Mouse (Mus musculus) mouse trophoblast stem cell (cell line): ENCODE data around the gene Sorcs1.

Experiments used
- in situ Hi-C, 2 experiments: fragments of 300-500 bp; cut with MseI, MboI; formaldehyde crosslinking; loops; 2 replicates in 1 of 2; 3 replicates in 1 of 2; pipeline ENCODE4 v1.15.1; 2025

The Sorcs1 gene

GRCm38 (mm10) chr19:50214466-50215228, 463.8 kb downstream of the Sorcs1 start:
- in situ Hi-C loops, result no loop called here

DNA sequence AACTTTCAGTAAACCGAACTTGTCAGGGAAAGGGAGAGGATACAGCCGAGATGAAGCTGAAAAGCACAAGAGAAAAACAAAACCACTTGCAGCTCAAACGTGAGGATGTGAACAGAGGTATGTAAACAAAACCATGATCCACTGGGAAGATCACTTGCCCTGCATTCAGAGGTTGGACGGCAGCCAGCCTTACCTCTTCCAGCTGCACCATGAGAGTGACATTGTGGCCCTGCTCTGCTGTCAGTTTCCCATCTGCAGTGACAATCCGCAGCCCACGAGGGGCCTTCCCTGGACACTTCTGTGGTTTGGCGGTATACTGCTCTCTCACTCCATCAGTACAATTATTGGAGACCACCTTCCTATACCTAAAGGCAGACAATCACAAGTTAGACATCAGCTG, 468.0 kb downstream of the Sorcs1 start:
- in situ Hi-C loops, result no loop called here

DNA sequence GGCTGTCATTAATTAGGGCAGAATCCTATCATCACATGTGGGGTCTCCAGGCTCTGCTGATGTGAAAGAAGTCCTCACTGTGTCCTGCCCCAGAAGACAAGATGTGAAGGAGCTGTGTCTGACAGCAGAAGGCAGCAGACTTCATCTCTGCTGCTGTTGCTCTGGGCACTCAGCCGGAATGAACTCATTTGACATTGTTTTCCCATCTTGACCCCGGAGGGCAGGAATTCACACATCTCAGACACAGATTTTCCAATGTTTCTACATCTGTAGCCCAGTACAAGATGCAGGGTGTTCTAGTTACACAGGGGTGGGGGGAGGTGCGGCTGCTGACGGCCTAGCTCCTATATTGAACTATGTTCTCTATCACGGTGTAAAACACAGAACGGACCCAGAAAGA, 474.1 kb downstream of the Sorcs1 start:
- in situ Hi-C loops, result no loop called here

GRCm38 (mm10) chr19:50196592-50196991, 481.9 kb downstream of the Sorcs1 start:
- in situ Hi-C loops, result no loop called here

- in situ Hi-C loops, result no loop called here
These were observed 492.4 kb downstream of the Sorcs1 start for GRCm38 (mm10) chr19:50185769-50186715.

DNA sequence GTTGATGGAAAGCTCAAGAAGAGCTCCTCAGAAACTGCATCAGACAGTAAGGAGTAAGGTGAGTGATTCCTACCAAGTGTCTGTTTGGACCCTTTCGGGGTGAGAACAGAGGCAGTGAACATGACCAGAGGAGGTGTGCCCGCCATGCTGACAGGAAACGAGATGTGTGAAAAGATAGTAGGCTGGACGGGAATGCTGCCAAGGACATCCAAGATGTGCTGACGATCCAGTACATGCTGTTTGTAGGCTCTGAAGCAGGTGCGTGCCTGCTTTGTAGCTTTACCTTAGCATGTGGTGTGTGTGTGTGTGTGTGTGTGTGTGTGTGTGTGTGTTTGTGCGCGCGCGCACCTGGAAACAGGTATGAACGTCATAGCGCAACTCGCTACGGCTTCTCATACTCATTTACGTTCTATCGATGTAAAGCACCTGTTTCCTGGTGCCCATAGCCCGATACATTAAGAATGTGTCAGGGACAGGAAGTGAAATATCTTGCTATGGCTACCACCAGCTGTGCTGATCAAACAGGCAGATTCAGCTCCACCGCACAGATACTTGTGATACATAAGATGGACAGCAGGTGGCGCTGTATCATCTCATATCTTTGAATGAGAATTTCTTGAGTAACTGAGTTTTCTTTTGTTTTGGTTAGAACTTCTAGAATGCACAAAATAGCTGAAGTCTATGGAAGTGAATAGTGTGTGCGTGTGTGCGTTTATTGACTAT, 493.4 kb downstream of the Sorcs1 start:
- in situ Hi-C loops, result no loop called here

DNA sequence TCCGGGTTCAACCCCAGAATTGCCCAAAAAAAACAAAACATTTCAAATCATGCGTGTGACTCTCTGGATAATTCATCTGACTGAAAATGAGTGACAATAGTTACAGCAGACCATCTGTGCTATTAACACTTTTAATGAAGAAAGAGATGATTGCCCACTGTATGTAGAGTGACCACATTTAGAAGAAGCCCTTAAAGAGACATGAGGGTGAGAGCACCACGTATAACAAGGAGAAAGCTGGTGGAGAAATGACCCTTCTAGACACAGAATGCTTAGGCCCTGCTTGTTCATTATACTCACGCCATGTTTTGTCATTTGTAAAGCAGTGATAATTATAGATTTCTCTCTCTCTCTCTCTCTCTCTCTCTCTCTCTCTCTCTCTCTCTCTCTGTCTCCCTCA, 499.6 kb downstream of the Sorcs1 start:
- in situ Hi-C loops, result no loop called here

GRCm38 (mm10) chr19:50178151-50178550, 500.3 kb downstream of the Sorcs1 start:
- in situ Hi-C loops, result no loop called here

GRCm38 (mm10) chr19:50171849-50172248, 506.6 kb downstream of the Sorcs1 start:
- in situ Hi-C loops, result no loop called here

DNA sequence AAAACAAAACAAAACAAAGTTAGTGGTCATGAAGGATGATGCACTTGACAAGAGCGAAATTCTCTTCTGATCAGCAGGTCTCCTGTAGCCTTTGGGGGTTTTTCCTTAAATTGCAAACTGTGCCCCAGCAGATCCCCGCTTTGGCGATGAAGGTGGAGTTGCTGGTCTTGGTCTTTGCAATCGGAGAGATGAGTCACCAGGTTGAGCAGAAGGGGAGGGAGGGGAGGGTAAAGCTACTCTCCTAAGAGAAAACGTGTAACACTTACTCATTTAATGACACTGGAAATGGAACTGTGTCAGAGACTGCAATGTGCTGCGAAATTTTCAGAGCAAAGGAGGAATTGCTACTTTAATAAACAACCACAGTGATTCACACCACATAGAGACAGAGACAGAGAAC, 527.3 kb downstream of the Sorcs1 start:
- in situ Hi-C loops, result no loop called here

GRCm38 (mm10) chr19:50145919-50146318, 532.5 kb downstream of the Sorcs1 start:
- in situ Hi-C loops, result no loop called here

DNA sequence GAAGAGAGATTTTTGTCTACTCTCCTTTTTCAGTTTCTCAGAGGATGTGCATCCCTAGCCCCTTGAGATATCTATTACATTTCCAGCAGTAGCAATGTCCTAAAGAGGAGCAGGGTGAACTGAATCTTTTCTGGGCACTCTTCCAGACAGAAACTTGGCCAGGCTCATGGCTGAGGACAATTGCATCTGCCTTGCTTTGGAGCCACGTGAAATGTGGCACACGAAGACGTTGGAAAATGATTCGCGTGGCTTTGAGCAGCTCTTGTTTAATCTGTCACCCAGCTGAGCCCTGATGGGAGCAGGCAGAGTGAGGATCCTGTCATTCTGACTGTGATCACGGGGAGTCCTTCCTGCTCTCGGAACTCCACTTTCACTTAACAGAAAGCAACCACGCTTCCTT, 536.6 kb downstream of the Sorcs1 start:
- in situ Hi-C loops, result no loop called here

GRCm38 (mm10) chr19:50134656-50135055, 543.8 kb downstream of the Sorcs1 start:
- in situ Hi-C loops, result no loop called here

DNA sequence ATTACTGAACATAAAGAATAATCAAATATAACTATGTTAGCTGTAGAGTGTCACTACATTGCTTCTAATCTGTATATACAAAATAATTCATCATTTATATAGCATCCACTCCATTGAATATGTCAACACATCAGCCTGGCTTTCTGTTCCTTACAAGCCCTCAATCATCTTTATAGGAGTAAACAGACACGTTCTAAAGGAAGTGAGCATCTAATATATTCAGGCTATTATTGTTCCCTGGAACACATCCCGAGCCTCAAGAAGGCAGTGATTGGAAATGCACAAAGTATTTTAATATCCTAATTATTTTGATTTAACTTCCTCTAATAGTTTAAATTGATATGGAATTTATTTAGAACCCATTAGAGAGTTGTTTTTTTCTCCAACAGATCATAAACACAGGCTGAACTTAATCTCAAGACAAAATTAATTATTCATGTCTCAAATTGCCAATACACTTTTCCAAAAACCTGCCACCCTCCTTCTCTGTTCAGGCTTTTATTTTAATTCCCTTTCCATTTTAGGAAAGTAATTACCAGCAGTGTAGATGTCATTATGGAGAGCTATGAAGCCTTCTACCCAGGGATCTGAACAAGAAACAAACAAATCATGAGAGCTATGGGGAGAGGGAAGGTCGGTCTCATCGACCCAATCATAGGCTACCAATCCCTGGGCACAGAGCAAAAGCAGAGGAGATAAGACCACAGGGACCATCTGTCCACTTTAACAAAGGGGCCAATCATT, 572.4 kb downstream of the Sorcs1 start:
- in situ Hi-C loops, result no loop called here
